Mouse (Mus musculus) E14TG2a.4 (cell line): ENCODE measurements around the gene Ssmem1.

ENCODE experiments used
- CTCF ChIP-seq: conservative IDR thresholded peaks from 2 replicates; pipeline ENCODE4 v1.5.1; 2014; ENCODE audit warnings: low read length
- NANOG ChIP-seq: IDR thresholded peaks from 2 replicates; pipeline ENCODE4 v1.6.1; 2014; ENCODE audit warnings: borderline replicate concordance, low read length, mixed read lengths

- TF ChIP-seq CTCF = no peak
- no peak for TF ChIP-seq NANOG
These were observed 36.0 kb downstream of the Ssmem1 start for GRCm38 (mm10) chr6:30545689-30546088.
